Mouse (Mus musculus) limb, embryonic 13.5 days (tissue): ENCODE data around the gene Tut7. TPM values are rescaled to one million over a fixed set of nuclear protein-coding genes. Genes with fewer than 3 reads are reported as not detected.
"Not testable (repeated sequence)": the region's sequence is repeated elsewhere in the genome, so short reads cannot be mapped to it uniquely, and the experiment has no call there.

Experiments
- ATAC-seq: fragments of 200-750 bp; cut with Nextera tagmentation; 2 replicates; pipeline ENCODE4 v1.8.0; 2017; ENCODE audit warnings: low read depth, moderate number of reproducible peaks, moderate TSS enrichment; ENCODE audit not compliant: low FRiP score
- H3K27ac ChIP-seq: fragments of 300-500 bp; sonication (generic); 2 replicates; pipeline ENCODE4 v1.5.1; 2015; ENCODE audit warnings: inconsistent platforms, mild to moderate bottlenecking, moderate library complexity
- H3K27me3 ChIP-seq: fragments of 300-500 bp; sonication (generic); 2 replicates; pipeline ENCODE4 v1.6.1; 2015; ENCODE audit warnings: mild to moderate bottlenecking, inconsistent platforms
- H3K36me3 ChIP-seq: fragments of 300-500 bp; sonication (generic); 2 replicates; pipeline ENCODE4 v1.6.1; 2015; ENCODE audit warnings: inconsistent platforms, mild to moderate bottlenecking, moderate library complexity
- H3K4me1 ChIP-seq: fragments of 300-500 bp; sonication (generic); 2 replicates; pipeline ENCODE4 v1.6.1; 2015; ENCODE audit warnings: inconsistent platforms
- H3K4me2 ChIP-seq: fragments of 300-500 bp; sonication (generic); replicated peaks from 2 replicates; pipeline ENCODE4 v1.6.1; 2015; ENCODE audit warnings: inconsistent platforms, mild to moderate bottlenecking, moderate library complexity
- H3K4me3 ChIP-seq: fragments of 300-500 bp; sonication (generic); 2 replicates; pipeline ENCODE4 v1.5.1; 2015; ENCODE audit warnings: moderate library complexity, mild to moderate bottlenecking, inconsistent platforms
- H3K9ac ChIP-seq: fragments of 300-500 bp; sonication (generic); 2 replicates; pipeline ENCODE4 v1.6.1; 2015; ENCODE audit warnings: mild to moderate bottlenecking, inconsistent platforms
- H3K9me3 ChIP-seq: fragments of 300-500 bp; sonication (generic); 2 replicates; pipeline ENCODE4 v1.6.1; 2016; ENCODE audit warnings: inconsistent platforms
- WGBS: fragments of 180-500 bp; shearing (Covaris S2); methylation state at CpG from one replicate; pipeline ENCODE4 v1.1.7; 2015; 5-methylcytosine and 5-hydroxymethylcytosine counted together
- polyA plus RNA-seq: library from polyadenylated mRNA; unstranded; fragments of >200 nt; fragmentation: Nextera tagmentation; extraction: Ambion mirVana; gene quantifications from 2 replicates; pipeline ENCODE4 v1.2.1, GENCODE M21; 2015

Gene Tut7
- polyA plus RNA-seq, 1 experiment from 2014 or later: 57.4 TPM

DNA sequence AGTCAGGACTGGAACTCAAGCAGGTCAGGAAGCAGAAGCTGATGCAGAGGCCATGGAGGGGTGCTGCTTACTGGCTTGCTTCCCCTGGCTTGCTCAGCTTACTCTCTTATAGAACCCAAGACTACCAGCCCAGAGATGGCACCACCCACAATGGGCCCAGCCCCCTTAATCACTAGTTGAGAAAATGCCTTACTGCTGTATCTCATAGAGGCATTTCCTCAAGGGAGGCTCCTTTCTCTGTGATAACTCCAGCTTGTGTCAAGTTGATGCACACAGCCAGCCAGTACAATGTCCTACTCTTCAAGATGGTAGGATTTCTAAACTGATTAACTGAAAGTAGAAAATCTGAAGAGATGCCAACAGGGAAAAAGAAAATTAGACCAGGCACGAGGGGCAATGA is 100.9 kb downstream of the Tut7 start:
- H3K9ac ChIP-seq, H3K27me3 ChIP-seq, H3K4me3 ChIP-seq, H3K4me2 ChIP-seq, H3K36me3 ChIP-seq, H3K27ac ChIP-seq, H3K9me3 ChIP-seq, ATAC-seq: not testable (repeated sequence)
- WGBS: 78% methylated on average over 1 of the region's 1 CpGs
- peaks cover 18% of the 10 kb centered on the region for H3K4me1 ChIP-seq

Other genes with a start within 250 kb of the Tut7 start
- 12.1 and 12.4 TPM in 2 replicates for gene Agtpbp1, start 237.9 kb downstream of the Tut7 start, polyA plus RNA-seq
- 116 and 120 TPM in 2 replicates for gene Naa35, start 237.9 kb downstream of the Tut7 start, polyA plus RNA-seq
- gene Golm1, start 147.3 kb downstream of the Tut7 start, polyA plus RNA-seq: 48.0 and 50.7 TPM in 2 replicates
- gene 4921517D22Rik, start 129.0 kb downstream of the Tut7 start, polyA plus RNA-seq: not detected in 2 replicates
- gene Spata31d1a, start 112.8 kb downstream of the Tut7 start, polyA plus RNA-seq: not detected in 2 replicates
- not detected in 2 replicates for gene Spata31d1b, start 110.9 kb downstream of the Tut7 start, polyA plus RNA-seq
- not detected in 2 replicates for gene Spata31d1d, start 91.4 kb downstream of the Tut7 start, polyA plus RNA-seq
- 0.06 TPM in 1 of 2 replicates, not detected in the other for gene 1700014D04Rik, start 76.4 kb downstream of the Tut7 start, polyA plus RNA-seq
- 111 and 116 TPM in 2 replicates for gene Isca1, start 53.3 kb downstream of the Tut7 start, polyA plus RNA-seq
- gene Gm49354, start 40.9 kb downstream of the Tut7 start, polyA plus RNA-seq: not detected in 2 replicates